Mouse (Mus musculus): ENCODE measurements around the gene Olfr221. TPM values are rescaled to one million over a fixed set of nuclear protein-coding genes. Genes with fewer than 3 reads are reported as not detected.
"Not testable (repeated sequence)": the region's sequence is repeated elsewhere in the genome, so short reads cannot be mapped to it uniquely, and the experiment has no call there.

The Olfr221 gene
- polyA plus RNA-seq (2014; fragmentation: Nextera tagmentation; extraction: Ambion mirVana): not detected in 2 replicates

- H3K9ac ChIP-seq (ENCODE audit: low read depth, low read length); H3K4me2 ChIP-seq (ENCODE audit: low read depth, low read length); H3K4me3 ChIP-seq (ENCODE audit: low read depth, low read length); ATAC-seq (ENCODE audit: low read depth); DNase-seq (ENCODE audit: low spot score); H3K36me3 ChIP-seq (ENCODE audit: control insufficient read depth, insufficient read depth, low read length); H3K27ac ChIP-seq (replicated peaks; ENCODE audit: low read depth, low read length); H3K4me1 ChIP-seq (ENCODE audit: control insufficient read depth, insufficient read depth, low read length); H3K27me3 ChIP-seq (replicated peaks; ENCODE audit: control insufficient read depth, insufficient read depth, low read length); H3K9me3 ChIP-seq (ENCODE audit: control insufficient read depth, low read length): not testable (repeated sequence)
- WGBS: 58% methylated on average over 3 of the region's 3 CpGs
These were observed at the start of gene Olfr221 for GRCm38 (mm10) chr14:52042359-52042758. Olfr221 (minus strand) TSS chr14:52042459.

GRCm38 (mm10) chr14:52083083-52083482 is 40.8 kb upstream of the Olfr221 start:
- no peak overlapping the region for H3K9ac ChIP-seq (ENCODE audit: low read depth, low read length)
- ATAC-seq (ENCODE audit: low read depth) (no peak), DNase-seq (ENCODE audit: low spot score) (no peak)
- no peak overlapping the region for H3K4me2 ChIP-seq (ENCODE audit: low read depth, low read length)
- H3K27me3 ChIP-seq (replicated peaks; ENCODE audit: control insufficient read depth, insufficient read depth, low read length): no peaks in the 10 kb centered on the region
- H3K9me3 ChIP-seq (ENCODE audit: control insufficient read depth, low read length): no peaks in the 10 kb centered on the region
- peaks cover 78% of the 10 kb centered on the region for H3K36me3 ChIP-seq (ENCODE audit: control insufficient read depth, insufficient read depth, low read length)
- no peaks in the 10 kb centered on the region for H3K4me1 ChIP-seq (ENCODE audit: control insufficient read depth, insufficient read depth, low read length)
- no peak overlapping the region for H3K27ac ChIP-seq (replicated peaks; ENCODE audit: low read depth, low read length)
- no peak overlapping the region for H3K4me3 ChIP-seq (ENCODE audit: low read depth, low read length)

GRCm38 (mm10) chr14:52071599-52072137 is 29.4 kb upstream of the Olfr221 start:
- WGBS: 97% methylated on average over 15 of the region's 15 CpGs
- Histone ChIP-seq H3K4me2 (ENCODE audit: low read depth, low read length) (no peak overlapping the region), H3K27me3 (replicated peaks; ENCODE audit: control insufficient read depth, insufficient read depth, low read length) (no peaks in the 10 kb centered on the region), H3K4me1 (ENCODE audit: control insufficient read depth, insufficient read depth, low read length) (no peaks in the 10 kb centered on the region), H3K4me3 (ENCODE audit: low read depth, low read length) (no peak overlapping the region), H3K27ac (replicated peaks; ENCODE audit: low read depth, low read length) (no peak overlapping the region), H3K9me3 (ENCODE audit: control insufficient read depth, low read length) (no peaks in the 10 kb centered on the region), H3K9ac (ENCODE audit: low read depth, low read length) (no peak overlapping the region), H3K36me3 (ENCODE audit: control insufficient read depth, insufficient read depth, low read length) (peaks cover 60% of the 10 kb centered on the region)
- ATAC-seq (ENCODE audit: low read depth) (no peak), DNase-seq (ENCODE audit: low spot score) (no peak)

DNA sequence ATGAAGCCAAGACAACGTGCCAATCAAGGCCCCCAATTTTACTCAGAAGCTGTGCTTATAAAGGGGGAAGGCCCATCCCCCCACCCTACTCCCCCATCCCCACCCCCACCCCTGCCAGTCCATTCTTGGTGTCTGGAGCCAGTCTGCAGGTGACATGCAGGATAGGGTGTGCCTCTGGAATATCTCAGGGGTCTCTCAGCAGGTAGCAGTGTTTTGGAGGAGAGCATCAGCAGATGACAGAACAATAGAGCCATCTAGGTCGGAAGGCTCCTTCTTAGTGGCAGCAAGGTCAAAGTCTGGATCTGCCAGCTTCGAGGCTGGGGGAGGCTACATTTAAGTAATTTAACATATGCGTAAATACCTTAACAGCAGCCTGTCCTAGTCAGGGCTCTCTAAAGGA is 23.9 kb upstream of the Olfr221 start:
- Histone ChIP-seq H3K27ac (replicated peaks; ENCODE audit: low read depth, low read length) (no peak overlapping the region), H3K9ac (ENCODE audit: low read depth, low read length) (no peak overlapping the region), H3K4me1 (ENCODE audit: control insufficient read depth, insufficient read depth, low read length) (no peaks in the 10 kb centered on the region), H3K9me3 (ENCODE audit: control insufficient read depth, low read length) (no peaks in the 10 kb centered on the region), H3K27me3 (replicated peaks; ENCODE audit: control insufficient read depth, insufficient read depth, low read length) (no peaks in the 10 kb centered on the region), H3K36me3 (ENCODE audit: control insufficient read depth, insufficient read depth, low read length) (peaks cover 5% of the 10 kb centered on the region), H3K4me3 (ENCODE audit: low read depth, low read length) (no peak overlapping the region), H3K4me2 (ENCODE audit: low read depth, low read length) (no peak overlapping the region)
- 60% methylated on average over 4 of the region's 4 CpGs for WGBS
- ATAC-seq (ENCODE audit: low read depth) (no peak), DNase-seq (ENCODE audit: low spot score) (no peak)

- 82% methylated on average over 8 of the region's 8 CpGs for WGBS
- no peaks in the 10 kb centered on the region for H3K36me3 ChIP-seq (ENCODE audit: control insufficient read depth, insufficient read depth, low read length)
These were observed 19.5 kb upstream of the Olfr221 start for GRCm38 (mm10) chr14:52061798-52062197.

DNA sequence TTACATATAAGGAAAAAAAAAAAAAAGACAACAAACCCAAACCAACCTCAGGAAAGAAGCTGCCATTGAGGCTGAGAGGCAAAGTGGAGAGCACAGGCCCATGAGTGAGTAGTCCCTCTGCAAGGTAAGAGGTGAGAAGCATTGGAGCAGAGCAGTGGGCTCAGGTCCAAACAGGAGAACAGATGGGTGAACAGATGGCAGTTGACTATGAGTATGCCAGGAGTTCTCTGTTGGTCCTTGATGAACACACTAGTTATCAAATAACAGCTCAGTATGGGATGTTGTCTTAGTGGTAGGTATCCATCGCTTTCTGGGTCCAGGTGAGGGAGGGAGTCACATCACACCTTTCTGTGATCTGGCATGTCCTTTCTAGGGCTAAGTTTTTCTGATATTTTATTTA is 18.5 kb upstream of the Olfr221 start:
- Histone ChIP-seq H3K9me3 (ENCODE audit: control insufficient read depth, low read length) (no peaks in the 10 kb centered on the region), H3K27ac (replicated peaks; ENCODE audit: low read depth, low read length) (no peak overlapping the region), H3K27me3 (replicated peaks; ENCODE audit: control insufficient read depth, insufficient read depth, low read length) (no peaks in the 10 kb centered on the region), H3K36me3 (ENCODE audit: control insufficient read depth, insufficient read depth, low read length) (no peaks in the 10 kb centered on the region), H3K4me3 (ENCODE audit: low read depth, low read length) (no peak overlapping the region), H3K9ac (ENCODE audit: low read depth, low read length) (no peak overlapping the region), H3K4me1 (ENCODE audit: control insufficient read depth, insufficient read depth, low read length) (no peaks in the 10 kb centered on the region), H3K4me2 (ENCODE audit: low read depth, low read length) (no peak overlapping the region)
- DNase-seq (ENCODE audit: low spot score) (no peak), ATAC-seq (ENCODE audit: low read depth) (no peak)
- WGBS: 93% methylated on average over 1 of the region's 1 CpGs

More at GRCm38 (mm10) chr14:52061798-52062197, 19.5 kb upstream of the Olfr221 start:
- no peak for DNase-seq (ENCODE audit: low spot score)
- Histone ChIP-seq H3K27me3 (replicated peaks; ENCODE audit: control insufficient read depth, insufficient read depth, low read length) (no peaks in the 10 kb centered on the region), H3K9me3 (ENCODE audit: control insufficient read depth, low read length) (no peaks in the 10 kb centered on the region), H3K4me3 (ENCODE audit: low read depth, low read length) (no peak overlapping the region), H3K4me1 (ENCODE audit: control insufficient read depth, insufficient read depth, low read length) (no peaks in the 10 kb centered on the region), H3K4me2 (ENCODE audit: low read depth, low read length) (no peak overlapping the region), H3K27ac (replicated peaks; ENCODE audit: low read depth, low read length) (no peak overlapping the region), H3K9ac (ENCODE audit: low read depth, low read length) (no peak overlapping the region)
- no peak for ATAC-seq (ENCODE audit: low read depth)

DNA sequence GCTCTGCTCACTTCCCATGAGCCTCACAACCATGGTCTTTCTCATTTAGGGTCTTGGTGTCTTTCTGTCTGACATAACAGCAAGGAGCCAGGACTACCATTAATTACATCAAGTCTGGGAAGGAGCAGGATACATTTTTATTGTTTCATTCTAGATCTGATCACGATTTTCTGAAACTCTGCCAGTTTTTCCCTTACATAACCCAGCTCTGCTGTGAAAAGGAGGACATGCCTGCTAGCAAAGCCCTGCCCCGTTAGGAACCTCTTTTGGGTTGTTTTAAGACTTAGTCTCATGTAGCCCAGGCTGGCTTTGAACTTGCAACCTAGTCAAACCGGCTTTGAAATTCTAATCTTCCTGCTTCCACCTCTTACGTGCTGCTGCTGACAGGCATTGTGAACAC is 17.7 kb upstream of the Olfr221 start:
- WGBS: 58% methylated on average over 4 of the region's 4 CpGs
- Histone ChIP-seq H3K36me3 (ENCODE audit: control insufficient read depth, insufficient read depth, low read length) (no peaks in the 10 kb centered on the region), H3K9me3 (ENCODE audit: control insufficient read depth, low read length) (no peaks in the 10 kb centered on the region), H3K27ac (replicated peaks; ENCODE audit: low read depth, low read length) (no peak overlapping the region), H3K4me2 (ENCODE audit: low read depth, low read length) (no peak overlapping the region), H3K9ac (ENCODE audit: low read depth, low read length) (no peak overlapping the region), H3K4me3 (ENCODE audit: low read depth, low read length) (no peak overlapping the region), H3K27me3 (replicated peaks; ENCODE audit: control insufficient read depth, insufficient read depth, low read length) (no peaks in the 10 kb centered on the region), H3K4me1 (ENCODE audit: control insufficient read depth, insufficient read depth, low read length) (no peaks in the 10 kb centered on the region)
- no peak for DNase-seq (ENCODE audit: low spot score)
- ATAC-seq (ENCODE audit: low read depth): no peak

DNA sequence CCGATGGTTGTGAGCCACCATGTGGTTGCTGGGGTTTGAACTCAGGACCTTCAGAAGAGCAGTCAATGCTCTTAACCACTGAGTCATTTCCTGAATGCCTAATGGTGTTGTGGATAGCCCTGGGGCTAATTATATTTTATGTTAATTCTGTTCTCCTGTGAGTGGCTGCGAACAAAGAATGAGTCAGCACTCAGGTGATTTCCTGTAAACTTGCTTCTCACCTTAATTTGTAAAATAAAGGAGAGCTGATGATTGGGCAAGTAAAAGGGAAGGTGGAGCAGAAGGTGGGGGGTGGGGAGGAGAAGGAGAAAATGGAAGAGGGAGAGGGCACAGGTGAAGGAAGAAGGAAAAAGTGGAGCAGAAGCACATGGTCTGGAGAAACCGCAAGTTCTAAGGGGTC is 10.5 kb upstream of the Olfr221 start:
- DNase-seq (ENCODE audit: low spot score); ATAC-seq (ENCODE audit: low read depth): not testable (repeated sequence)
- WGBS: 84% methylated on average over 3 of the region's 3 CpGs

GRCm38 (mm10) chr14:52045966-52046565 is 3.8 kb upstream of the Olfr221 start:
- Histone ChIP-seq H3K36me3 (ENCODE audit: control insufficient read depth, insufficient read depth, low read length) (no peaks in the 10 kb centered on the region), H3K27ac (replicated peaks; ENCODE audit: low read depth, low read length) (no peak overlapping the region), H3K4me1 (ENCODE audit: control insufficient read depth, insufficient read depth, low read length) (peaks cover 6% of the 10 kb centered on the region), H3K4me2 (ENCODE audit: low read depth, low read length) (no peak overlapping the region), H3K27me3 (replicated peaks; ENCODE audit: control insufficient read depth, insufficient read depth, low read length) (no peaks in the 10 kb centered on the region), H3K9me3 (ENCODE audit: control insufficient read depth, low read length) (no peaks in the 10 kb centered on the region), H3K4me3 (ENCODE audit: low read depth, low read length) (no peak overlapping the region), H3K9ac (ENCODE audit: low read depth, low read length) (no peak overlapping the region)
- 78% methylated on average over 9 of the region's 9 CpGs for WGBS
- DNase-seq (ENCODE audit: low spot score): no peak
- ATAC-seq (ENCODE audit: low read depth): no peak

More for the DNA sequence above, 10.5 kb upstream of the Olfr221 start:
- H3K36me3 ChIP-seq (ENCODE audit: control insufficient read depth, insufficient read depth, low read length); H3K4me2 ChIP-seq (ENCODE audit: low read depth, low read length); H3K9ac ChIP-seq (ENCODE audit: low read depth, low read length); H3K27me3 ChIP-seq (replicated peaks; ENCODE audit: control insufficient read depth, insufficient read depth, low read length); H3K4me1 ChIP-seq (ENCODE audit: control insufficient read depth, insufficient read depth, low read length); H3K9me3 ChIP-seq (ENCODE audit: control insufficient read depth, low read length); H3K4me3 ChIP-seq (ENCODE audit: low read depth, low read length); H3K27ac ChIP-seq (replicated peaks; ENCODE audit: low read depth, low read length): not testable (repeated sequence)
